Mouse (Mus musculus) liver, adult 2 months (tissue): ENCODE measurements around the gene Rdh16f2.
"Not testable (repeated sequence)": the region's sequence is repeated elsewhere in the genome, so short reads cannot be mapped to it uniquely, and the experiment has no call there.

ENCODE experiments used
- CTCF ChIP-seq: fragments of 200-500 bp; IDR thresholded peaks from 2 replicates; pipeline ENCODE4 v1.5.1; 2011; ENCODE audit warnings: low read depth, low read length, control low read depth
- POLR2A ChIP-seq: fragments of 200-500 bp; IDR thresholded peaks from 2 replicates; pipeline ENCODE4 v1.6.1; 2011; ENCODE audit warnings: low read length, control low read depth; ENCODE audit not compliant: insufficient read depth; ENCODE audit errors: extremely low read depth

- TF ChIP-seq CTCF, POLR2A: not testable (repeated sequence)
Observed at GRCm38 (mm10) chr10:127845945-127846344, 20.3 kb upstream of the Rdh16f2 start.
